Mouse (Mus musculus): ENCODE results near the gene Tenm4. TPM values are rescaled to one million over a fixed set of nuclear protein-coding genes. Genes with fewer than 3 reads are reported as not detected.

Gene Tenm4
- polyA plus RNA-seq, 1 experiment from 2014 or later, result 5.0 TPM

GRCm38 (mm10) chr7:96555294-96555693, 384.2 kb downstream of the Tenm4 start:
- no peak for DNase-seq (ENCODE audit: low spot score)
- H3K9ac ChIP-seq (replicated peaks; ENCODE audit: low read depth), result no peak overlapping the region
- no peak for ATAC-seq
- no peak overlapping the region for H3K4me2 ChIP-seq (replicated peaks; ENCODE audit: low read depth, low read length)
- no peak overlapping the region for H3K4me3 ChIP-seq (ENCODE audit: low read depth, low read length)
- WGBS, result 47% methylated on average over 5 of the region's 5 CpGs
- H3K4me1 ChIP-seq (ENCODE audit: insufficient read depth, low read depth, low read length), result no peaks in the 10 kb centered on the region
- no peaks in the 10 kb centered on the region for H3K36me3 ChIP-seq (ENCODE audit: insufficient read depth, low read length)
- TF ChIP-seq EP300 (IDR thresholded peaks at IDR 0.05) (no peak), CTCF (IDR thresholded peaks at IDR 0.05) (peak; percentile 36)
- H3K27ac ChIP-seq (ENCODE audit: low read length), result no peak overlapping the region
- H3K27me3 ChIP-seq (replicated peaks; ENCODE audit: insufficient read depth, low read length), result no peaks in the 10 kb centered on the region
- H3K9me3 ChIP-seq (ENCODE audit: low read length), result no peaks in the 10 kb centered on the region

- H3K4me2 ChIP-seq (replicated peaks; ENCODE audit: low read depth, low read length), result no peak overlapping the region
- no peaks in the 10 kb centered on the region for H3K36me3 ChIP-seq (ENCODE audit: insufficient read depth, low read length)
- no peak overlapping the region for H3K9ac ChIP-seq (replicated peaks; ENCODE audit: low read depth)
- no peaks in the 10 kb centered on the region for H3K9me3 ChIP-seq (ENCODE audit: low read length)
- ATAC-seq (no peak), DNase-seq (ENCODE audit: low spot score) (no peak)
- no peaks in the 10 kb centered on the region for H3K4me1 ChIP-seq (ENCODE audit: insufficient read depth, low read depth, low read length)
- TF ChIP-seq EP300 (IDR thresholded peaks at IDR 0.05) (no peak), CTCF (IDR thresholded peaks at IDR 0.05) (no peak)
- WGBS, result 58% methylated on average over 5 of the region's 5 CpGs
- H3K27me3 ChIP-seq (replicated peaks; ENCODE audit: insufficient read depth, low read length), result no peaks in the 10 kb centered on the region
- H3K4me3 ChIP-seq (ENCODE audit: low read depth, low read length), result no peak overlapping the region
- no peak overlapping the region for H3K27ac ChIP-seq (ENCODE audit: low read length)
Observed at GRCm38 (mm10) chr7:96556756-96557155, 385.7 kb downstream of the Tenm4 start.

- ATAC-seq (no peak), DNase-seq (ENCODE audit: low spot score) (no peak)
- H3K27me3 ChIP-seq (replicated peaks; ENCODE audit: insufficient read depth, low read length), result no peaks in the 10 kb centered on the region
- no peaks in the 10 kb centered on the region for H3K4me1 ChIP-seq (ENCODE audit: insufficient read depth, low read depth, low read length)
- no peak for TF ChIP-seq EP300 (IDR thresholded peaks at IDR 0.05)
- H3K4me3 ChIP-seq (ENCODE audit: low read depth, low read length), result no peak overlapping the region
- WGBS, result 36% methylated on average over 3 of the region's 3 CpGs
- H3K9ac ChIP-seq (replicated peaks; ENCODE audit: low read depth), result no peak overlapping the region
- no peak overlapping the region for H3K4me2 ChIP-seq (replicated peaks; ENCODE audit: low read depth, low read length)
- no peak overlapping the region for H3K27ac ChIP-seq (ENCODE audit: low read length)
- H3K36me3 ChIP-seq (ENCODE audit: insufficient read depth, low read length), result no peaks in the 10 kb centered on the region
- no peaks in the 10 kb centered on the region for H3K9me3 ChIP-seq (ENCODE audit: low read length)
Observed at GRCm38 (mm10) chr7:96562890-96563289, 391.8 kb downstream of the Tenm4 start.

- no peak overlapping the region for H3K9ac ChIP-seq (replicated peaks; ENCODE audit: low read depth)
- H3K9me3 ChIP-seq (ENCODE audit: low read length), result no peaks in the 10 kb centered on the region
- ATAC-seq (no peak), DNase-seq (ENCODE audit: low spot score) (no peak)
- TF ChIP-seq EP300 (IDR thresholded peaks at IDR 0.05) (no peak), CTCF (IDR thresholded peaks at IDR 0.05) (no peak)
- H3K4me1 ChIP-seq (ENCODE audit: insufficient read depth, low read depth, low read length), result no peaks in the 10 kb centered on the region
- H3K27ac ChIP-seq (ENCODE audit: low read length), result no peak overlapping the region
- no peak overlapping the region for H3K4me3 ChIP-seq (ENCODE audit: low read depth, low read length)
- WGBS, result 53% methylated on average over 3 of the region's 3 CpGs
- no peaks in the 10 kb centered on the region for H3K36me3 ChIP-seq (ENCODE audit: insufficient read depth, low read length)
- no peak overlapping the region for H3K4me2 ChIP-seq (replicated peaks; ENCODE audit: low read depth, low read length)
- H3K27me3 ChIP-seq (replicated peaks; ENCODE audit: insufficient read depth, low read length), result no peaks in the 10 kb centered on the region
Observed at GRCm38 (mm10) chr7:96563329-96564065, 392.5 kb downstream of the Tenm4 start.

GRCm38 (mm10) chr7:96565806-96566205, 394.8 kb downstream of the Tenm4 start:
- no peak for ATAC-seq
- H3K4me1 ChIP-seq (ENCODE audit: insufficient read depth, low read depth, low read length), result no peaks in the 10 kb centered on the region
- H3K27ac ChIP-seq (ENCODE audit: low read length), result no peak overlapping the region
- H3K4me3 ChIP-seq (ENCODE audit: low read depth, low read length), result no peak overlapping the region
- 65% methylated on average over 4 of the region's 4 CpGs for WGBS
- H3K4me2 ChIP-seq (replicated peaks; ENCODE audit: low read depth, low read length), result no peak overlapping the region
- no peak overlapping the region for H3K9ac ChIP-seq (replicated peaks; ENCODE audit: low read depth)
- TF ChIP-seq EP300 (IDR thresholded peaks at IDR 0.05), result no peak
- no peak for TF ChIP-seq CTCF (IDR thresholded peaks at IDR 0.05)
- H3K9me3 ChIP-seq (ENCODE audit: low read length), result no peaks in the 10 kb centered on the region
- no peak for DNase-seq (ENCODE audit: low spot score)
- no peaks in the 10 kb centered on the region for H3K36me3 ChIP-seq (ENCODE audit: insufficient read depth, low read length)
- H3K27me3 ChIP-seq (replicated peaks; ENCODE audit: insufficient read depth, low read length), result no peaks in the 10 kb centered on the region

- H3K4me3 ChIP-seq (ENCODE audit: low read depth, low read length), result no peak overlapping the region
- no peaks in the 10 kb centered on the region for H3K27me3 ChIP-seq (replicated peaks; ENCODE audit: insufficient read depth, low read length)
- ATAC-seq, result no peak
- WGBS, result 82% methylated on average over 4 of the region's 4 CpGs
- no peak overlapping the region for H3K4me2 ChIP-seq (replicated peaks; ENCODE audit: low read depth, low read length)
- H3K36me3 ChIP-seq (ENCODE audit: insufficient read depth, low read length), result no peaks in the 10 kb centered on the region
- no peaks in the 10 kb centered on the region for H3K4me1 ChIP-seq (ENCODE audit: insufficient read depth, low read depth, low read length)
- no peaks in the 10 kb centered on the region for H3K9me3 ChIP-seq (ENCODE audit: low read length)
- no peak overlapping the region for H3K27ac ChIP-seq (ENCODE audit: low read length)
- H3K9ac ChIP-seq (replicated peaks; ENCODE audit: low read depth), result no peak overlapping the region
- no peak for DNase-seq (ENCODE audit: low spot score)
- TF ChIP-seq EP300 (IDR thresholded peaks at IDR 0.05), result no peak
- TF ChIP-seq CTCF (IDR thresholded peaks at IDR 0.05), result no peak
Observed at GRCm38 (mm10) chr7:96566260-96566659, 395.2 kb downstream of the Tenm4 start.

All from lung, postnatal 0 days (tissue).